Mouse (Mus musculus) ES-Bruce4 (cell line): ENCODE measurements around the gene Apobec1.

Experiments used
- CTCF ChIP-seq: IDR thresholded peaks from one replicate; pipeline ENCODE4 v1.8.1; 2011; ENCODE audit warnings: low read depth, low read length
- EP300 ChIP-seq: IDR thresholded peaks from 2 replicates; pipeline ENCODE4 v1.6.1; 2011; ENCODE audit warnings: low read depth, low read length; ENCODE audit not compliant: insufficient read depth
- POLR2A ChIP-seq: IDR thresholded peaks from one replicate; pipeline ENCODE4 v1.8.1; 2011; ENCODE audit warnings: low read length; ENCODE audit not compliant: insufficient read depth

GRCm38 (mm10) chr6:122602242-122602991, at the start of gene Apobec1:
- TF ChIP-seq POLR2A (no peak), CTCF (no peak), EP300 (no peak)
